Mouse (Mus musculus): Measurements from ENCODE around the gene Grk2. TPM values are rescaled to one million over a fixed set of nuclear protein-coding genes. Genes with fewer than 3 reads are reported as not detected.
A peak's percentile ranks its signal among the peaks of the same experiment; 100 is the strongest.

Gene Grk2
- polyA plus RNA-seq, 1 experiment = 56.3 TPM

GRCm38 (mm10) chr19:4283653-4284052, 22.4 kb downstream of the Grk2 start:
- Histone ChIP-seq H3K27me3 (ENCODE audit: control insufficient read depth, insufficient read depth, insufficient read length) (no peaks in the 10 kb centered on the region), H3K4me2 (ENCODE audit: low read depth) (peak overlapping the region; percentile 5), H3K36me3 (ENCODE audit: control insufficient read depth, insufficient read depth) (peaks cover 3% of the 10 kb centered on the region), H3K4me3 (peak overlapping the region; percentile 18), H3K79me2 (ENCODE audit: control insufficient read depth, insufficient read depth) (no peaks in the 10 kb centered on the region), H3ac (ENCODE audit: control insufficient read depth, insufficient read length) (no peak overlapping the region)
- TF ChIP-seq REST (IDR thresholded peaks at IDR 0.05; ENCODE audit: insufficient read depth, insufficient read length) (no peak), MYOG (IDR thresholded peaks at IDR 0.05; ENCODE audit: control insufficient read depth in 1 of 3, insufficient read depth in 1 of 3, insufficient read length in 2 of 3, low read depth in 2 of 3) (no peak), SRF (IDR thresholded peaks at IDR 0.05; ENCODE audit: control insufficient read depth, insufficient read length, low read depth) (no peak), MYOD1 (IDR thresholded peaks at IDR 0.05; ENCODE audit: control insufficient read depth in 1 of 3, insufficient read length in 2 of 3, low read depth in 2 of 3) (no peak), MAX (IDR thresholded peaks at IDR 0.05; ENCODE audit: low read depth) (no peak), TCF3 (IDR thresholded peaks at IDR 0.05; ENCODE audit: insufficient read length, low read depth) (no peak), POLR2AphosphoS2 (IDR thresholded peaks at IDR 0.05; ENCODE audit: insufficient read length, low read depth) (no peak), TCF12 (IDR thresholded peaks at IDR 0.05; ENCODE audit: insufficient read depth, poor library complexity, severe bottlenecking) (no peak), POLR2A (IDR thresholded peaks at IDR 0.05; ENCODE audit: insufficient read length, low read depth) (no peak), USF1 (IDR thresholded peaks at IDR 0.05; ENCODE audit: low read depth) (no peak)

DNA sequence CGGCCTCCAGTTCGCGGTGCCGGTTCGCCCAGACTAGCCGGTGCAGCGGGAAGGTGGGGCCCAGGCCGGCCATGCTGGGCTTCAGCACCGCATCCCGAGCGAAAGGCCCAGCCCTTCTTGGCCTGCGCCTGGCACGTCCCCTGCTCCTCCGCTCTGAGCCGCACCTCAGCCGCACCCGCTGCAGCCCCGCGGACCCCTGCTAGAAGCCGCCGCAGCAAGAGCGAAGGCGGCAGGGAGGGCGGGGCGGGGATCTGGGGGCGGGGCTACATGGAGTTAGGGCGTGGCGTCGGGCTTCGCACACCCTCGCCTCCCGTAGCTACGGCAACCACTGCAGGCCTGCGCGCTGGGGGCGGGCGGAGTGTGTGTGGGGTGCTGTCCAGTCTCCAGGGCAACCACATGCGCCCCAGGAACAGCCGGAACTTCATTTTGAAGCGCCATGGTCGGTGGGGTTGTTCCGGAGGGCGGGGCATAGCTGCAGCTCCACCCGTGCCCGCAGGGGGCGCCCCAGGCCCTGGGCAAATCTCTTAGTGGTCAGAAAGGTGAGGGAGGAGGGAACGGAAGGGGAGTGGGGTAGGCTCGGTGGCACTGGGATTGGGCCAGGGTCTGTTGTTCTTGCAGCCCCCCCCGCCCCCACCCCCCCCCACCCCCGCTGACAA, 23.0 kb downstream of the Grk2 start, which contains the start of gene Ankrd13d:
Gene Ankrd13d, minus strand, starts transcription at position 240 of the 656 bp plus-strand sequence.
- Histone ChIP-seq H3K4me3 (peak within 1 kb of the TSS; percentile 18), H3ac (ENCODE audit: control insufficient read depth, insufficient read length) (no peak within 1 kb of the TSS), H3K36me3 (ENCODE audit: control insufficient read depth, insufficient read depth) (no peaks in the 10 kb centered on the region), H3K79me2 (ENCODE audit: control insufficient read depth, insufficient read depth) (no peaks in the 10 kb centered on the region), H3K4me2 (ENCODE audit: low read depth) (peak within 1 kb of the TSS; percentile 19), H3K27me3 (ENCODE audit: control insufficient read depth, insufficient read depth, insufficient read length) (no peaks in the 10 kb centered on the region)
- TF ChIP-seq MYOG (IDR thresholded peaks at IDR 0.05; ENCODE audit: control insufficient read depth in 1 of 3, insufficient read depth in 1 of 3, insufficient read length in 2 of 3, low read depth in 2 of 3) (peak in 1 of 3 experiments; percentile 26), POLR2A (IDR thresholded peaks at IDR 0.05; ENCODE audit: insufficient read length, low read depth) (peak; percentile 19), POLR2AphosphoS2 (IDR thresholded peaks at IDR 0.05; ENCODE audit: insufficient read length, low read depth) (peak; percentile 16), E2F4 (IDR thresholded peaks at IDR 0.05; ENCODE audit: insufficient read depth) (no peak), SRF (IDR thresholded peaks at IDR 0.05; ENCODE audit: control insufficient read depth, insufficient read length, low read depth) (no peak)

DNA sequence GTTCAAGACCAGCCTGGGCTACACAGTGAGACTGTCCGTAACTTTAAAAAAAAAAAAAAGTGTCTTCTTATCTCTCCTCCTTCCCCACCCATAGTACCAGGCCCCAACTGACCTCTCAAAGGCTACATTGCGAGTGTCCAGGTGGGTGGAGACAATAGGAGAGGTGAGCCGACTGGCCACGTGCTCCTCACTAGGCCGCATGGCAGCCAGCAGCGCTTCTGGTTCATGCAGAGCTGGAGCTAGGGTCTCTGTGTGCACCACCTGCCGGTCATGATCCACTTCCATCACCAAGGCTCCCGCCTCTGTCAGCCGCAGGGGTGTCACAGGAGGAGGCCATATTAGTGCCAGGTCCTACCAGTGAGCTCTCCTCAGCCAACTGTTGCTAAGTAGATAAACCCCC, 25.6 kb downstream of the Grk2 start:
- no peak for TF ChIP-seq MYOD1 (IDR thresholded peaks at IDR 0.05; ENCODE audit: control insufficient read depth in 1 of 3, insufficient read length in 2 of 3, low read depth in 2 of 3)
- H3ac ChIP-seq (ENCODE audit: control insufficient read depth, insufficient read length) = no peak overlapping the region

DNA sequence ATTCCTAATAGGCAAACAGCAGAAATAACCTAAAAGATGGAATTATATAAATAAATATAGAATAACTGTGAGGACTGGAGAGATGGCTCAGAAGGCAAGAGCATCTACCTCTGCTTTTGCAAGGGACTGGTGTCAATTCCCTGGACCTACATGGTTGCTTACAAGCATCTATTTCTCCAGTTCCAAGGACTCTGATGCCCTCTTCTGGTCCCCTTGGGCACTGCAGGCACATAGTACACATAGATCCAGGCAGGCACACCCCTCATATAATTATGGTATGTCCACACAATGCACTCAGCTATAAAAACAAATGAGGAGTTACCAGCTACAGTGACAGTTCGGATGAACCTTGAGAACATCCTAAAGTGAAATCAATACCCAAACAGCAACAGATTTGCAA, 26.5 kb downstream of the Grk2 start:
- H3K36me3 ChIP-seq (ENCODE audit: control insufficient read depth, insufficient read depth) = no peaks in the 10 kb centered on the region
- no peak overlapping the region for H3K4me3 ChIP-seq
- H3K79me2 ChIP-seq (ENCODE audit: control insufficient read depth, insufficient read depth) = no peaks in the 10 kb centered on the region
- no peak overlapping the region for H3K4me2 ChIP-seq (ENCODE audit: low read depth)
- H3K27me3 ChIP-seq (ENCODE audit: control insufficient read depth, insufficient read depth, insufficient read length) = no peaks in the 10 kb centered on the region
- TF ChIP-seq MYOG (IDR thresholded peaks at IDR 0.05; ENCODE audit: control insufficient read depth in 1 of 3, insufficient read depth in 1 of 3, insufficient read length in 2 of 3, low read depth in 2 of 3) = no peak
- TF ChIP-seq USF1 (IDR thresholded peaks at IDR 0.05; ENCODE audit: low read depth) = no peak
- TF ChIP-seq POLR2AphosphoS2 (IDR thresholded peaks at IDR 0.05; ENCODE audit: insufficient read length, low read depth) = no peak
- TF ChIP-seq CEBPB (IDR thresholded peaks at IDR 0.05; ENCODE audit: insufficient read depth, poor library complexity, severe bottlenecking) = no peak
- no peak for TF ChIP-seq TCF3 (IDR thresholded peaks at IDR 0.05; ENCODE audit: insufficient read length, low read depth)
- no peak for TF ChIP-seq SRF (IDR thresholded peaks at IDR 0.05; ENCODE audit: control insufficient read depth, insufficient read length, low read depth)
- no peak overlapping the region for H3ac ChIP-seq (ENCODE audit: control insufficient read depth, insufficient read length)

More for the DNA sequence above, 25.6 kb downstream of the Grk2 start:
- no peaks in the 10 kb centered on the region for H3K27me3 ChIP-seq (ENCODE audit: control insufficient read depth, insufficient read depth, insufficient read length)
- no peak overlapping the region for H3K4me3 ChIP-seq
- H3K36me3 ChIP-seq (ENCODE audit: control insufficient read depth, insufficient read depth) = no peaks in the 10 kb centered on the region
- no peak overlapping the region for H3K4me2 ChIP-seq (ENCODE audit: low read depth)
- no peaks in the 10 kb centered on the region for H3K79me2 ChIP-seq (ENCODE audit: control insufficient read depth, insufficient read depth)

GRCm38 (mm10) chr19:4270972-4271371, 35.0 kb downstream of the Grk2 start:
- H3K4me3 ChIP-seq = no peak overlapping the region
- H3K79me2 ChIP-seq (ENCODE audit: control insufficient read depth, insufficient read depth) = no peaks in the 10 kb centered on the region
- H3K27me3 ChIP-seq (ENCODE audit: control insufficient read depth, insufficient read depth, insufficient read length) = no peaks in the 10 kb centered on the region
- no peak overlapping the region for H3K4me2 ChIP-seq (ENCODE audit: low read depth)
- TF ChIP-seq POLR2A (IDR thresholded peaks at IDR 0.05; ENCODE audit: insufficient read length, low read depth) (no peak), SRF (IDR thresholded peaks at IDR 0.05; ENCODE audit: control insufficient read depth, insufficient read length, low read depth) (no peak), MAX (IDR thresholded peaks at IDR 0.05; ENCODE audit: low read depth) (no peak), REST (IDR thresholded peaks at IDR 0.05; ENCODE audit: insufficient read depth, insufficient read length) (no peak), POLR2AphosphoS2 (IDR thresholded peaks at IDR 0.05; ENCODE audit: insufficient read length, low read depth) (no peak), TCF12 (IDR thresholded peaks at IDR 0.05; ENCODE audit: insufficient read depth, poor library complexity, severe bottlenecking) (no peak), MYOG (IDR thresholded peaks at IDR 0.05; ENCODE audit: control insufficient read depth in 1 of 3, insufficient read depth in 1 of 3, insufficient read length in 2 of 3, low read depth in 2 of 3) (no peak), CEBPB (IDR thresholded peaks at IDR 0.05; ENCODE audit: insufficient read depth, poor library complexity, severe bottlenecking) (no peak), USF1 (IDR thresholded peaks at IDR 0.05; ENCODE audit: low read depth) (no peak), E2F4 (IDR thresholded peaks at IDR 0.05; ENCODE audit: insufficient read depth) (no peak), TCF3 (IDR thresholded peaks at IDR 0.05; ENCODE audit: insufficient read length, low read depth) (no peak), MYOD1 (IDR thresholded peaks at IDR 0.05; ENCODE audit: control insufficient read depth in 1 of 3, insufficient read length in 2 of 3, low read depth in 2 of 3) (no peak)
- H3K36me3 ChIP-seq (ENCODE audit: control insufficient read depth, insufficient read depth) = no peaks in the 10 kb centered on the region
- H3ac ChIP-seq (ENCODE audit: control insufficient read depth, insufficient read length) = no peak overlapping the region

Data from myocyte (in vitro differentiated cells).